Mouse (Mus musculus) CH12.LX (cell line): ENCODE measurements around the gene Bcl9l. TPM values are rescaled to one million over a fixed set of nuclear protein-coding genes. Genes with fewer than 3 reads are reported as not detected.

Experiments used
- DNase-seq: peaks from one replicate; pipeline ENCODE4 v3.0.0-alpha.2; 2013; ENCODE audit errors: extremely low read depth
- H3K27ac ChIP-seq: 2 replicates; pipeline ENCODE4 v1.5.1; 2012; ENCODE audit warnings: low read depth, mild to moderate bottlenecking, control low read depth, moderate library complexity; ENCODE audit not compliant: insufficient read depth
- H3K27me3 ChIP-seq: replicated peaks from 2 replicates; pipeline ENCODE3; 2012; ENCODE audit warnings: inconsistent platforms
- H3K36me3 ChIP-seq, 2 experiments: replicated peaks in 1 of 2; 2 replicates each; pipeline versions ENCODE3 to v1.6.1; 2012; ENCODE audit warnings: inconsistent platforms in 1 of 2, low read length in 1 of 2, mild to moderate bottlenecking in 1 of 2, mixed read lengths in 1 of 2, moderate library complexity in 1 of 2; ENCODE audit not compliant: control insufficient read depth in 1 of 2, insufficient read depth in 1 of 2
- H3K4me1 ChIP-seq, 2 experiments: 2 replicates each; pipeline ENCODE4 v1.6.1; 2012; ENCODE audit warnings: inconsistent platforms in 1 of 2, moderate library complexity in 1 of 2; ENCODE audit not compliant: insufficient read depth in 2 of 2, control insufficient read depth in 1 of 2
- H3K4me2 ChIP-seq: 2 replicates; pipeline ENCODE4 v1.6.1; 2012; ENCODE audit warnings: low read depth, mild to moderate bottlenecking, control low read depth; ENCODE audit not compliant: poor library complexity, insufficient read depth, severe bottlenecking
- H3K4me3 ChIP-seq, 3 experiments: fragments of 150-350 bp in 1 of 3; sonication (generic) in 1 of 3; replicated peaks in 1 of 3; 2 replicates each; pipeline versions ENCODE3 to v1.5.1; 2011 to 2012; ENCODE audit warnings: low read depth in 2 of 3, low read length in 2 of 3, mild to moderate bottlenecking in 2 of 3, moderate library complexity in 2 of 3, control low read depth in 1 of 3, improper control_type of control experiment in 1 of 3, inconsistent platforms in 1 of 3, mixed read lengths in 1 of 3; ENCODE audit not compliant: poor library complexity in 1 of 3
- H3K79me2 ChIP-seq: replicated peaks from 2 replicates; pipeline ENCODE4 v1.6.1; 2012; ENCODE audit warnings: mild to moderate bottlenecking, moderate library complexity; ENCODE audit not compliant: control insufficient read depth, poor library complexity, insufficient read depth, severe bottlenecking; ENCODE audit errors: extremely low read depth
- H3K9ac ChIP-seq: 2 replicates; pipeline ENCODE4 v1.6.1; 2012; ENCODE audit warnings: low read depth, mild to moderate bottlenecking, control low read depth, moderate library complexity; ENCODE audit not compliant: insufficient read depth
- H3K9me3 ChIP-seq: replicated peaks from 2 replicates; pipeline ENCODE3; 2012; ENCODE audit warnings: low read length, inconsistent platforms, mixed read lengths
- HCFC1 ChIP-seq: IDR thresholded peaks from 2 replicates; pipeline ENCODE4 v1.6.1; 2012; ENCODE audit warnings: low read depth, mild to moderate bottlenecking, inconsistent platforms, low read length, improper control_type of control experiment
- IRF4 ChIP-seq: IDR thresholded peaks from 2 replicates; pipeline ENCODE4 v1.6.1; 2014; ENCODE audit warnings: low read depth, mild to moderate bottlenecking, inconsistent platforms, low read length, improper control_type of control experiment
- JUND ChIP-seq: conservative IDR thresholded peaks from 2 replicates; pipeline ENCODE4 v1.6.1; 2011; ENCODE audit warnings: low read depth, low read length, improper control_type of control experiment
- MAX ChIP-seq: IDR thresholded peaks from 2 replicates; pipeline ENCODE4 v1.6.1; 2011; ENCODE audit warnings: low read length, improper control_type of control experiment
- MEF2A ChIP-seq: IDR thresholded peaks from 2 replicates; pipeline ENCODE4 v1.6.1; 2014; ENCODE audit warnings: low read depth, mild to moderate bottlenecking, inconsistent platforms, low read length, improper control_type of control experiment, borderline replicate concordance
- MYC ChIP-seq: IDR thresholded peaks from 2 replicates; pipeline ENCODE4 v1.6.1; 2011; ENCODE audit warnings: low read depth, mild to moderate bottlenecking, improper control_type of control experiment, low read length
- NRF1 ChIP-seq: IDR thresholded peaks from 2 replicates; pipeline ENCODE4 v1.6.1; 2014; ENCODE audit warnings: low read depth, mild to moderate bottlenecking, inconsistent platforms, low read length, improper control_type of control experiment, moderate library complexity
- POLR2A ChIP-seq: IDR thresholded peaks from 2 replicates; pipeline ENCODE4 v1.6.1; 2011; ENCODE audit warnings: low read depth, mild to moderate bottlenecking, improper control_type of control experiment, low read length
- POLR2AphosphoS2 ChIP-seq: IDR thresholded peaks from 2 replicates; pipeline ENCODE4 v1.6.1; 2011; ENCODE audit warnings: low read depth, low read length, improper control_type of control experiment
- SIN3A ChIP-seq: IDR thresholded peaks from 2 replicates; pipeline ENCODE4 v1.6.1; 2012; ENCODE audit warnings: low read length, improper control_type of control experiment, inconsistent platforms
- TBP ChIP-seq: conservative IDR thresholded peaks from 2 replicates; pipeline ENCODE4 v1.6.1; 2011; ENCODE audit warnings: low read depth, low read length, improper control_type of control experiment
- UBTF ChIP-seq: IDR thresholded peaks from 2 replicates; pipeline ENCODE4 v1.6.1; 2012; ENCODE audit warnings: low read depth, mild to moderate bottlenecking, inconsistent platforms, low read length, improper control_type of control experiment, moderate library complexity
- USF2 ChIP-seq: conservative IDR thresholded peaks from 2 replicates; pipeline ENCODE4 v1.6.1; 2011; ENCODE audit warnings: low read depth, low read length, improper control_type of control experiment
- ZC3H11A ChIP-seq: IDR thresholded peaks from 2 replicates; pipeline ENCODE4 v1.6.1; 2012; ENCODE audit warnings: low read depth, mild to moderate bottlenecking, inconsistent platforms, low read length, improper control_type of control experiment
- ZKSCAN1 ChIP-seq: IDR thresholded peaks from 2 replicates; pipeline ENCODE4 v1.6.1; 2012; ENCODE audit warnings: low read depth, inconsistent platforms, low read length, improper control_type of control experiment, borderline replicate concordance
- ZNF384 ChIP-seq: IDR thresholded peaks from 2 replicates; pipeline ENCODE4 v1.6.1; 2012; ENCODE audit warnings: low read depth, low read length, improper control_type of control experiment, inconsistent platforms
- dilution Hi-C: fragments of 300-500 bp; cut with MboI; formaldehyde crosslinking; loops from 2 replicates; pipeline ENCODE4 v1.14.3; 2020; ENCODE audit warnings: low sequenced_read_pairs; ENCODE audit not compliant: extremely low pct_unique_long_range_greater_than_20kb, extremely low pct_ligation_motif_present
- in situ Hi-C: fragments of 300-500 bp; cut with MboI; formaldehyde crosslinking; loops from 3 replicates; pipeline ENCODE4 v1.14.3; 2019; ENCODE audit warnings: low sequenced_read_pairs, low pct_ligation_motif_present, low pct_unique_long_range_greater_than_20kb, mixed read lengths
- polyA plus RNA-seq: library from polyadenylated mRNA; unstranded; fragments of >175 nt; gene quantifications from 2 replicates; pipeline ENCODE4 v1.2.1, GENCODE M21; 2012; ENCODE audit warnings: low read depth; ENCODE audit not compliant: insufficient read length
- total RNA-seq, 2 experiments: library from RNA; depleted of rRNA; stranded (reverse); fragments of 300-350 nt in 1 of 2; fragments of >200 nt in 1 of 2; gene quantifications; 2 replicates each; pipeline ENCODE4 v1.2.3; 2012 to 2014

The Bcl9l gene
- total and polyA plus RNA-seq, 3 experiments = 0.67 to 7.5 (median 1.6) TPM

DNA sequence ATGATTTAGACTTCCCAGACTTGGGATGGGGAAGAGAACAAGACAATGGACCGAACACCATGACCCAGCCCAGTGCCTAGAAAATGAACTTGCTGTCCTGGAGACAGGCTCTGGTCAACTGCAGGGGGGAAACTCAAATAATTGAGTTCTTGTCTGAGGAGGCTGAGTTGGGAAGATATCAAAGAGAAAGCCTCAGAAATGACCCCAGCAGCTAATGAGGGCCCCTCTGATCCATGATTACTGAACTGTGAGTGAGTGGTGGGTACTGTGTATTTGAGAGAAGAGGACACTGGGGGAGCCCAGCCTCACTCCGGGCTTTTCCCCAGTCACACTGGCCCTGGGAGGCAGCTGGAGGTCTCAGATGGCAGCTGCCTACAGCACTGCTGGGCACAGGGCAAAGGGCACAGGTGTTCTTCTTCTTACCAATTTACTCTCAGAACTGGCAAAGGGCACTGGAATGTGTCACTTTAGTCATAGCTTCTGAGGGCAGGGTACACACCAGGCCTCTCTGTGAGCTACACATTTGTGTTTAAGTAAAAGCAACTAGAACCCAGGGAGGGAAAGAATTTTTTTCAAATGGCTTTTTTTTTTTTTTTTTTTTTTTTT, 57.3 kb downstream of the Bcl9l start:
- no peak for DNase-seq
- H3K79me2 ChIP-seq = no peaks in the 10 kb centered on the region
- no peaks in the 10 kb centered on the region for H3K9me3 ChIP-seq
- no peak overlapping the region for H3K4me3 ChIP-seq
- H3K4me2 ChIP-seq = no peak overlapping the region
- no peak overlapping the region for H3K27ac ChIP-seq
- in situ Hi-C loops (no loop called here), dilution Hi-C loops (no loop called here)
- no peaks in the 10 kb centered on the region for H3K36me3 ChIP-seq
- no peaks in the 10 kb centered on the region for H3K27me3 ChIP-seq
- peak; percentile 87 for TF ChIP-seq ZNF384
- no peak for TF ChIP-seq POLR2AphosphoS2
- H3K9ac ChIP-seq = no peak overlapping the region
- peaks cover 25 to 54% of the 10 kb centered on the region in 2 experiments for H3K4me1 ChIP-seq

DNA sequence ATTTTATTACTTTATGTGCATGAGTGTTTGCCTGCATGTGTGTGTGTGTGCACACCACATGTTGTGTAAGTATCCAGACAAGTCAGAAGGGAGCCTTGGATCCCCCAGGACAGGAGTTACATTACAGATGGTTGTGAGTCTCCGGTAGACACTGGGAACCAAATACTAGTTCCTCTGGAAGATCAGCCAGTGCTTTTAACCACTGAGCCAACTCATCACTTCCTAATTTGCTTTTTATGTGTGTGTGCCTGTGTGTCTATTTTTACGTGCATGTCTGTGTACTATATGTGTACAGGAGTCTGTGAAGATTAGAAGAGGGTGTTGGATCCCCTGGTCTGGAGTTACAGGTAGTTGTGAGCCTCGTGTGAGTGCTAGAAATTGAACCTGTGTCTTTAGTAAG, 58.1 kb downstream of the Bcl9l start:
- Histone ChIP-seq H3K27ac (no peak overlapping the region), H3K9me3 (no peaks in the 10 kb centered on the region), H3K79me2 (no peaks in the 10 kb centered on the region), H3K27me3 (no peaks in the 10 kb centered on the region), H3K4me1 (peaks cover 25 to 55% of the 10 kb centered on the region in 2 experiments), H3K4me3 (no peak overlapping the region), H3K9ac (no peak overlapping the region), H3K4me2 (no peak overlapping the region), H3K36me3 (no peaks in the 10 kb centered on the region)
- no peak for DNase-seq
- in situ Hi-C loops = no loop called here
- dilution Hi-C loops = no loop called here
- TF ChIP-seq SIN3A (no peak), USF2 (no peak), TBP (no peak), MYC (no peak), ZC3H11A (no peak), HCFC1 (no peak), JUND (no peak), MAX (no peak), NRF1 (no peak), MEF2A (no peak), IRF4 (no peak), ZKSCAN1 (no peak)

DNA sequence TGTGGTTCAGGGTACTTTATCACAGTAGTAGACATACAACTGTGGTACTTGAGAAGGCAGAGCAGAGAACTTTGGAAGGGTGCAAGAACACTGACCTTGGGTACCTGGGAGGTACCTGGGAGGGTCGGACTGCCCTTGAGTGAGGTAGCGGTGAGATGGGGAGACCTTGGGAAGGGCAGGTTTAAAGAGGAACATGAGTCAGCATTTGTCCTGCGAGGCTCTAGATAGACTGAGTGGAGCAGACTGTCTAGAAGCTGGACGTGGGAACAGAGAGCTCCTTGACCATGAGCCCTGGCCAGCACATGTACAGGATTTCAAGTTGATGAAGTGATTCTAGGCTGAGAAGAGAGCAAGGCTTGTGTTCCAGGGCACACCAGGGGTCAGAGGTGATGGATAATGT, 59.7 kb downstream of the Bcl9l start:
- no peaks in the 10 kb centered on the region for H3K9me3 ChIP-seq
- H3K4me2 ChIP-seq = no peak overlapping the region
- H3K79me2 ChIP-seq = no peaks in the 10 kb centered on the region
- dilution Hi-C loops = no loop called here
- no peak overlapping the region for H3K9ac ChIP-seq
- in situ Hi-C loops = no loop called here
- no peak for TF ChIP-seq USF2
- TF ChIP-seq POLR2A = no peak
- no peak for TF ChIP-seq UBTF
- H3K27ac ChIP-seq = no peak overlapping the region
- H3K4me3 ChIP-seq = no peak overlapping the region
- DNase-seq = no peak
- peaks cover 18 to 48% of the 10 kb centered on the region in 2 experiments for H3K4me1 ChIP-seq
- no peaks in the 10 kb centered on the region for H3K36me3 ChIP-seq
- no peaks in the 10 kb centered on the region for H3K27me3 ChIP-seq
